In the genomic region with DNA sequence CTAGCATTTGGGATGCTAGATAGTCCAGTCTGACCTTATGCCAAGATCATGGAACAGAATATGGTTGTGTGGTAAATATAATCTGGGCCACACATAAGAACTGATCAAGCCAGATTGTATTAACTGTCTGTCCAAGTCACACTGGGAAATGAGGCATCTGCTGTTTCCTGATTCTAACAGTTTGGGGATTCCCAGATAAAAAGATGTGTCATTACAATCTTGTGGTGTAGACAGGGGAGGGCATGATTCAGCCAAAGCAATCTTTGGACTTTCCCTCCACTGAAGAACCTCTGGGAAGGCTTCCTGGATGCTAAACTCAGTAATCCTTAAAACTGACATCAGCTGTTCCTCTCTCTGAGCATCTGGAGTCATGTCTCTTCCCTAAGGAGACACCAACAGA, we compare ENCODE assay signal across 24 mouse cellular contexts.
DNase-seq lines count a peak whose midpoint lies in the region; ATAC-seq and TF ChIP-seq lines count a peak whose summit lies in the region.
"Had no signal": no experiment of that assay in that cellular context is flagged by ENCODE, and none has a peak within 500 bp of the region (broad histone marks: within the 10 kb centered on the region; RNA-seq: fewer than 3 reads in every experiment).

No protein-coding gene starts in this region.

- H3ac ChIP-seq in C2C12 (ENCODE audit: control insufficient read depth, insufficient read length, low read depth) = no peak overlapping the region

- no peaks in the 10 kb centered on the region for H3K36me3 ChIP-seq in C2C12 (ENCODE audit: control insufficient read depth, insufficient read depth)
- no peaks in the 10 kb centered on the region for H3K36me3 ChIP-seq in midbrain, embryonic 10.5 days
- H3K36me3 ChIP-seq: heart, embryonic 10.5 days; heart, embryonic 13.5 days; hindbrain, embryonic 12.5 days; hindbrain, embryonic 15.5 days had no signal

- H3K27ac ChIP-seq in midbrain, embryonic 10.5 days (replicated peaks) = no peak overlapping the region
- H3K27ac ChIP-seq: gastrocnemius, adult 2 months; heart, embryonic 10.5 days; heart, embryonic 13.5 days; hindbrain, embryonic 12.5 days; hindbrain, embryonic 15.5 days had no signal

- ATAC-seq in cerebellum, adult (ENCODE audit: insufficient number of reproducible peaks, low FRiP score, low TSS enrichment) = no peak
- ATAC-seq: forebrain, embryonic 14.5 days; forebrain, postnatal 0 days; intestine, postnatal 0 days had no signal

- H3K79me2 ChIP-seq in C2C12 (ENCODE audit: control insufficient read depth, insufficient read depth) = no peaks in the 10 kb centered on the region

- H3K79me3 ChIP-seq in C2C12 (ENCODE audit: low read depth) = no peaks in the 10 kb centered on the region

- no peaks in the 10 kb centered on the region for H3K9me3 ChIP-seq in midbrain, embryonic 10.5 days (replicated peaks)
- H3K9me3 ChIP-seq: heart, embryonic 10.5 days; heart, embryonic 13.5 days; hindbrain, embryonic 12.5 days; hindbrain, embryonic 15.5 days had no signal

- H3K27me3 ChIP-seq in C2C12 (ENCODE audit: control insufficient read depth, insufficient read depth, insufficient read length) = no peaks in the 10 kb centered on the region
- no peaks in the 10 kb centered on the region for H3K27me3 ChIP-seq in midbrain, embryonic 10.5 days (ENCODE audit: low read depth, poor library complexity, severe bottlenecking)
- H3K27me3 ChIP-seq: heart, embryonic 13.5 days; hindbrain, embryonic 12.5 days; hindbrain, embryonic 15.5 days had no signal

- no peak overlapping the region for H3K4me3 ChIP-seq in C2C12 (ENCODE audit: insufficient read depth, poor library complexity, severe bottlenecking)
- no peak overlapping the region for H3K4me3 ChIP-seq in midbrain, embryonic 10.5 days
- H3K4me3 ChIP-seq: gastrocnemius, adult 2 months; heart, embryonic 10.5 days; heart, embryonic 13.5 days; hindbrain, embryonic 12.5 days; hindbrain, embryonic 15.5 days had no signal

- no peak for TF ChIP-seq CTCF in C2C12 (IDR thresholded peaks at IDR 0.05; ENCODE audit: control insufficient read depth, insufficient read depth, insufficient read length)

- DNase-seq in 3T3-L1 (ENCODE audit: low read depth, low spot score) (peak; percentile 90), NIH3T3 (ENCODE audit: low read depth) (peak; percentile 4)
- DNase-seq in fibroblast of lung, adult 2 months (ENCODE audit: low read depth) = peak; percentile 7
- DNase-seq in retina, postnatal 1 day = no peak
- DNase-seq in midbrain, embryonic 10.5 days (ENCODE audit: low spot score) = no peak
- DNase-seq: adrenal gland, adult 2 months; adrenal gland, postnatal 14 days; cerebellum, adult 11-12 months; cerebellum, adult 9-10 months; cerebellum, postnatal 14 days; embryo, embryonic 11 days; forebrain, postnatal 0 days; gastrocnemius, adult 2 months; gastrocnemius, postnatal 14 days; heart, adult 18-20 months; kidney, adult 2 months had no signal

- peaks cover 7% of the 10 kb centered on the region for H3K4me1 ChIP-seq in midbrain, embryonic 10.5 days
- H3K4me1 ChIP-seq: hindbrain, embryonic 15.5 days had no signal

TF ChIP-seq in C2C12, 6 proteins besides CTCF, POLR2A, EP300 and RAD21:
- TF ChIP-seq MAX (IDR thresholded peaks at IDR 0.05) (no peak), USF1 (IDR thresholded peaks at IDR 0.05; ENCODE audit: low read depth) (peak; percentile 23), FOSL1 (IDR thresholded peaks at IDR 0.05; ENCODE audit: insufficient read depth, low read length, poor library complexity, severe bottlenecking) (peak; percentile 36), MYOD1 (IDR thresholded peaks at IDR 0.05; ENCODE audit: control insufficient read depth, insufficient read length, low read depth) (peak; percentile 67)

Comparison
In these comparisons a context has a peak if more than half of its experiments do, and no peak if none do; other contexts are left out.
1. DNase-seq: peak in 3T3-L1 (single experiment), NIH3T3 (single experiment) and fibroblast of lung, adult 2 months (single experiment); none in retina, postnatal 1 day (single experiment) and midbrain, embryonic 10.5 days (single experiment).